Mouse (Mus musculus) hindbrain, embryonic 16.5 days (tissue): ENCODE results near the gene Lat. TPM values are rescaled to one million over a fixed set of nuclear protein-coding genes. Genes with fewer than 3 reads are reported as not detected.

Experiments used
- ATAC-seq: fragments of 200-750 bp; cut with Nextera tagmentation; 2 replicates; pipeline ENCODE4 v1.8.0; 2017; ENCODE audit warnings: moderate TSS enrichment, moderate library complexity
- H3K27ac ChIP-seq: fragments of 300-500 bp; sonication (generic); 2 replicates; pipeline ENCODE4 v1.5.1; 2014; ENCODE audit warnings: low read depth, mild to moderate bottlenecking, control low read depth, low read length, moderate library complexity
- H3K27me3 ChIP-seq: fragments of 300-500 bp; sonication (generic); replicated peaks from 2 replicates; pipeline ENCODE4 v1.6.1; 2014; ENCODE audit warnings: low read length; ENCODE audit not compliant: control insufficient read depth, insufficient read depth
- H3K36me3 ChIP-seq: fragments of 300-500 bp; sonication (generic); 2 replicates; pipeline ENCODE4 v1.6.1; 2014; ENCODE audit warnings: mild to moderate bottlenecking, low read length, moderate library complexity, mixed read lengths; ENCODE audit not compliant: control insufficient read depth, insufficient read depth
- H3K4me1 ChIP-seq: fragments of 300-500 bp; sonication (generic); 2 replicates; pipeline ENCODE4 v1.6.1; 2014; ENCODE audit warnings: low read depth, low read length; ENCODE audit not compliant: control insufficient read depth, insufficient read depth
- H3K4me2 ChIP-seq: fragments of 300-500 bp; sonication (generic); 2 replicates; pipeline ENCODE4 v1.6.1; 2014; ENCODE audit warnings: mild to moderate bottlenecking, low read length, control low read depth, moderate library complexity
- H3K4me3 ChIP-seq: fragments of 300-500 bp; sonication (generic); 2 replicates; pipeline ENCODE4 v1.5.1; 2014; ENCODE audit warnings: mild to moderate bottlenecking, low read length, control low read depth, moderate library complexity
- H3K9ac ChIP-seq: fragments of 300-500 bp; sonication (generic); 2 replicates; pipeline ENCODE4 v1.6.1; 2014; ENCODE audit warnings: low read depth, mild to moderate bottlenecking, control low read depth, low read length, moderate library complexity
- H3K9me3 ChIP-seq: fragments of 300-500 bp; sonication (generic); 2 replicates; pipeline ENCODE4 v1.6.1; 2014; ENCODE audit warnings: mild to moderate bottlenecking, low read length, moderate library complexity; ENCODE audit not compliant: control insufficient read depth
- WGBS: fragments of 180-500 bp; shearing (Covaris S2); extraction: QIAGEN DNeasy Blood & Tissue Kit; methylation state at CpG from one replicate; pipeline ENCODE4 v1.1.7; 2014; 5-methylcytosine and 5-hydroxymethylcytosine counted together
- polyA plus RNA-seq: library from polyadenylated mRNA; unstranded; fragments of >200 nt; fragmentation: Nextera tagmentation; extraction: Ambion mirVana; gene quantifications from 2 replicates; pipeline ENCODE4 v1.2.1, GENCODE M21; 2015

The Lat gene
- polyA plus RNA-seq, 1 experiment from 2014 or later, result 0.55 TPM

- Histone ChIP-seq H3K9me3 (no peaks in the 10 kb centered on the region), H3K4me3 (no peak overlapping the region), H3K27me3 (no peaks in the 10 kb centered on the region), H3K4me2 (no peak overlapping the region), H3K27ac (no peak overlapping the region), H3K36me3 (peaks cover 19% of the 10 kb centered on the region), H3K9ac (no peak overlapping the region), H3K4me1 (peaks cover 17% of the 10 kb centered on the region)
- ATAC-seq, result no peak
- 86% methylated on average over 5 of the region's 5 CpGs for WGBS
These were observed 5.6 kb upstream of the Lat start for GRCm38 (mm10) chr7:126375012-126375411.

- Histone ChIP-seq H3K4me2 (no peak overlapping the region), H3K27ac (no peak overlapping the region), H3K4me3 (no peak overlapping the region), H3K27me3 (no peaks in the 10 kb centered on the region), H3K9ac (no peak overlapping the region), H3K4me1 (peaks cover 17% of the 10 kb centered on the region), H3K9me3 (no peaks in the 10 kb centered on the region), H3K36me3 (peaks cover 20% of the 10 kb centered on the region)
- ATAC-seq, result no peak
- 85% methylated on average over 6 of the region's 6 CpGs for WGBS
These were observed 5.2 kb upstream of the Lat start for GRCm38 (mm10) chr7:126374526-126374925.

GRCm38 (mm10) chr7:126373007-126373406 is 3.6 kb upstream of the Lat start:
- Histone ChIP-seq H3K36me3 (peaks cover 20% of the 10 kb centered on the region), H3K9me3 (no peaks in the 10 kb centered on the region), H3K9ac (no peak overlapping the region), H3K27ac (no peak overlapping the region), H3K4me1 (peaks cover 14% of the 10 kb centered on the region), H3K27me3 (no peaks in the 10 kb centered on the region), H3K4me2 (no peak overlapping the region), H3K4me3 (no peak overlapping the region)
- no peak for ATAC-seq
- 82% methylated on average over 9 of the region's 9 CpGs for whole genome bisulfite sequencing

GRCm38 (mm10) chr7:126368367-126368766 is 1.0 kb downstream of the Lat start:
- Histone ChIP-seq H3K36me3 (peaks cover 23% of the 10 kb centered on the region), H3K27ac (no peak overlapping the region), H3K9ac (no peak overlapping the region), H3K4me3 (no peak overlapping the region), H3K27me3 (no peaks in the 10 kb centered on the region), H3K9me3 (no peaks in the 10 kb centered on the region), H3K4me2 (no peak overlapping the region), H3K4me1 (no peaks in the 10 kb centered on the region)
- 88% methylated on average over 8 of the region's 8 CpGs for WGBS
- ATAC-seq, result no peak

- H3K27me3 ChIP-seq, result no peaks in the 10 kb centered on the region
- H3K4me3 ChIP-seq, result no peak overlapping the region
- no peaks in the 10 kb centered on the region for H3K4me1 ChIP-seq
- H3K9me3 ChIP-seq, result no peaks in the 10 kb centered on the region
- no peak for ATAC-seq
- no peak overlapping the region for H3K9ac ChIP-seq
- no peak overlapping the region for H3K4me2 ChIP-seq
- H3K27ac ChIP-seq, result no peak overlapping the region
- peaks cover 19% of the 10 kb centered on the region for H3K36me3 ChIP-seq
- WGBS, result 94% methylated on average over 10 of the region's 10 CpGs
These were observed 1.7 kb downstream of the Lat start for GRCm38 (mm10) chr7:126367636-126368035.

- Histone ChIP-seq H3K4me2 (no peak overlapping the region), H3K27me3 (no peaks in the 10 kb centered on the region), H3K4me3 (no peak overlapping the region), H3K9me3 (no peaks in the 10 kb centered on the region), H3K36me3 (peaks cover 3% of the 10 kb centered on the region; the same call in 1 of the 2 replicates), H3K9ac (no peak overlapping the region), H3K4me1 (no peaks in the 10 kb centered on the region), H3K27ac (no peak overlapping the region)
- ATAC-seq, result no peak
- 86% methylated on average over 6 of the region's 6 CpGs for WGBS
These were observed 6.3 kb downstream of the Lat start for GRCm38 (mm10) chr7:126363038-126363437.

- H3K9me3 ChIP-seq, result no peaks in the 10 kb centered on the region
- H3K27ac ChIP-seq, result no peak overlapping the region
- WGBS, result 78% methylated on average over 13 of the region's 13 CpGs
- peaks cover 3% of the 10 kb centered on the region; the same call in 1 of the 2 replicates for H3K36me3 ChIP-seq
- no peak overlapping the region for H3K9ac ChIP-seq
- ATAC-seq, result no peak
- no peak overlapping the region for H3K4me3 ChIP-seq
- H3K4me2 ChIP-seq, result 0 out of 2 replicates have a peak overlapping the region, but pooled peaks have one; percentile 8
- no peaks in the 10 kb centered on the region for H3K4me1 ChIP-seq
- no peaks in the 10 kb centered on the region for H3K27me3 ChIP-seq
These were observed 10.3 kb downstream of the Lat start for GRCm38 (mm10) chr7:126359049-126359448.

GRCm38 (mm10) chr7:126358413-126358812 is 11.0 kb downstream of the Lat start:
- no peak for ATAC-seq
- 92% methylated on average over 9 of the region's 9 CpGs for WGBS
- H3K36me3 ChIP-seq, result no peaks in the 10 kb centered on the region

GRCm38 (mm10) chr7:126357838-126358237 is 11.5 kb downstream of the Lat start:
- Histone ChIP-seq H3K27me3 (no peaks in the 10 kb centered on the region), H3K9ac (no peak overlapping the region), H3K4me2 (no peak overlapping the region), H3K36me3 (no peaks in the 10 kb centered on the region), H3K27ac (no peak overlapping the region), H3K9me3 (no peaks in the 10 kb centered on the region), H3K4me3 (no peak overlapping the region), H3K4me1 (no peaks in the 10 kb centered on the region)
- 86% methylated on average over 6 of the region's 6 CpGs for WGBS
- no peak for ATAC-seq

More at GRCm38 (mm10) chr7:126358413-126358812, 11.0 kb downstream of the Lat start:
- Histone ChIP-seq H3K4me1 (no peaks in the 10 kb centered on the region), H3K27me3 (no peaks in the 10 kb centered on the region), H3K4me2 (no peak overlapping the region), H3K9me3 (no peaks in the 10 kb centered on the region), H3K4me3 (no peak overlapping the region), H3K27ac (no peak overlapping the region), H3K9ac (no peak overlapping the region)
